Mouse (Mus musculus): ENCODE measurements around the gene Ccdc33. TPM values are rescaled to one million over a fixed set of nuclear protein-coding genes. Genes with fewer than 3 reads are reported as not detected.

Gene Ccdc33
- not detected for total RNA-seq (2023)

DNA sequence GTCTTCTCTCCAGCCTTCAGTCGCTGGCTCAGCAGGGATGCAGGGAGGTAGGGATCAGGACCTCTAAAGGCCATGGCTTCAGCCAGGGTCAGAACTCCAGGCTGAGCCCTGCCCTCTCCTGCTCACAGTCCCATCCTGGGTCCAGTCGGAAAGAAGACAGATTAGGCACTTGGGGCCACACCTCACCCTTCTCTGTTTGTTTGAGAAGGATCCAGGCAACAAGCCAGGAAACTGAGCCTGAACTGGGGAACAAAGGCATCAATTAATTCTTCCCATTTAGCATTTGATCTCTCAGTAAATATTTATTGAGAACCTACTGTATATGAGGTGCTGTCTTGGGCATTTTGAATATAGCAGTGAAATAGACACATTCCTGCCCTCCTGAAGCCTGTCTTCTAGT lies at the start of gene Ccdc33:
Gene Ccdc33, minus strand, starts transcription at position 153 of the 400 bp plus-strand sequence.

DNA sequence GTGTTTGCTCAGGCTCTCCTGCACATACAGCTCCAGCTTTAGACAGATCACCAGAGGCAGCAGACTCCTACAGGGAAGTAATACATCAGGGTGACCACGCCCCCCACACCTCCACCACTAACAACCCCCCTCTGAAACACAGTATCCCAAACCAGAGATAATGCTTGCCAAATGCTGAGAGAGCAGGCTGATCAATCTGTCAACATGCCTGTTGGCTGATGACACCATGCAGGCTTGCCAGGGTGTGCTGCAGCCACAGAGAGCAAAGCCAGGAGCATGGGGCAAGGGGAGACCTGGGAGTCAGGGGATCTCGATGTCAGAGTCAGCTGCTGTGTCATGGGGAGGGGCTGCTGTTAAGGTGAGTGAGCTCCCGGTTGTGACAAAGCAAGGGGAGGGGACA lies 55.1 kb downstream of the Ccdc33 start, which contains the start of gene Stra6:
Gene Stra6, plus strand, starts transcription at position 258 of the 400 bp plus-strand sequence.

GRCm38 (mm10) chr9:58005753-58006461 lies 112.7 kb downstream of the Ccdc33 start, which contains the start of gene Cyp11a1:
Gene Cyp11a1 (plus strand): TSS chr9:58006411.

Other genes starting within 250 kb of the Ccdc33 start
- 85.6 TPM for gene Ubl7, start 207.8 kb downstream of the Ccdc33 start, total RNA-seq (2023)
- 3.6 TPM for gene Sema7a, start 178.7 kb downstream of the Ccdc33 start, total RNA-seq (2023)
- 0.67 TPM for gene Cyp11a1, start 112.4 kb downstream of the Ccdc33 start, total RNA-seq (2023)
- 0.21 TPM for gene Stra6, start 55.0 kb downstream of the Ccdc33 start, total RNA-seq (2023)
- gene Islr, start 85.5 kb upstream of the Ccdc33 start, total RNA-seq (2023), result not detected
- 3.1 TPM for gene Islr2, start 85.5 kb upstream of the Ccdc33 start, total RNA-seq (2023)
- gene Pml, start 131.0 kb upstream of the Ccdc33 start, total RNA-seq (2023), result 87.8 TPM
- 23.8 TPM for gene Stoml1, start 134.3 kb upstream of the Ccdc33 start, total RNA-seq (2023)
- gene Loxl1, start 194.4 kb upstream of the Ccdc33 start, total RNA-seq (2023), result not detected

Data from CD4-positive naive resting alpha-beta T cell, adult 76 days (primary cell).